Mouse (Mus musculus) adrenal gland, postnatal 36 days (tissue): Measurements from ENCODE around the gene Ndfip2. TPM values are rescaled to one million over a fixed set of nuclear protein-coding genes. Genes with fewer than 3 reads are reported as not detected.

Source experiments
- DNase-seq, 2 experiments: peaks; one replicate each; pipeline ENCODE4 v3.0.0; 2021; ENCODE audit warnings: mixed read lengths in 1 of 2
- total RNA-seq, 2 experiments: library from RNA; stranded (reverse); gene quantifications; 2 replicates each; pipeline ENCODE4 v1.2.3; 2021

Ndfip2 gene
- total RNA-seq, 2 experiments from 2014 or later: 39.5 to 43.8 TPM

GRCm38 (mm10) chr14:105284062-105284461, 25.7 kb downstream of the Ndfip2 start:
- no peak for DNase-seq

GRCm38 (mm10) chr14:105287557-105287956, 29.2 kb downstream of the Ndfip2 start:
- no peak for DNase-seq

- no peak for DNase-seq
These were observed 29.6 kb downstream of the Ndfip2 start for GRCm38 (mm10) chr14:105287972-105288371.

GRCm38 (mm10) chr14:105288529-105288928, 30.2 kb downstream of the Ndfip2 start:
- DNase-seq: peak in 1 of 2 experiments; percentile 14

DNA sequence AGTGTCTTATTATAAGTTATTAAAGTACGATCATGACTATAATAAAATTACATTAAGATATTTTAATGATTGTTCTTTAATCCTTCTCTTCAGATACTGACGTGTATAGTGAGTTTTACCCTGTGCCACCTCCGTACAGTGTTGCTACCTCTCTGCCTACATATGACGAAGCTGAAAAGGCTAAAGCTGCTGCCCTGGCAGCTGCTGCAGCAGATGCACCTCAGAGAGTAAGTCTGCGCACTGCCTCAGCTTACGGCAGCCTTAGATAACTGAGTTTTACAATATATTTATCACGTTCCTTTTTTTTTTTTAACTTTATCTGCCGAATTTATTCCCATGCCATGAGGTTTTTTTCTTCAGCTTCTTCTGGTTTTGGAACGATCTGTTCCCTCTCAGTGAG, 33.8 kb downstream of the Ndfip2 start:
- DNase-seq: no peak

GRCm38 (mm10) chr14:105293777-105294176, 35.4 kb downstream of the Ndfip2 start:
- no peak for DNase-seq

DNA sequence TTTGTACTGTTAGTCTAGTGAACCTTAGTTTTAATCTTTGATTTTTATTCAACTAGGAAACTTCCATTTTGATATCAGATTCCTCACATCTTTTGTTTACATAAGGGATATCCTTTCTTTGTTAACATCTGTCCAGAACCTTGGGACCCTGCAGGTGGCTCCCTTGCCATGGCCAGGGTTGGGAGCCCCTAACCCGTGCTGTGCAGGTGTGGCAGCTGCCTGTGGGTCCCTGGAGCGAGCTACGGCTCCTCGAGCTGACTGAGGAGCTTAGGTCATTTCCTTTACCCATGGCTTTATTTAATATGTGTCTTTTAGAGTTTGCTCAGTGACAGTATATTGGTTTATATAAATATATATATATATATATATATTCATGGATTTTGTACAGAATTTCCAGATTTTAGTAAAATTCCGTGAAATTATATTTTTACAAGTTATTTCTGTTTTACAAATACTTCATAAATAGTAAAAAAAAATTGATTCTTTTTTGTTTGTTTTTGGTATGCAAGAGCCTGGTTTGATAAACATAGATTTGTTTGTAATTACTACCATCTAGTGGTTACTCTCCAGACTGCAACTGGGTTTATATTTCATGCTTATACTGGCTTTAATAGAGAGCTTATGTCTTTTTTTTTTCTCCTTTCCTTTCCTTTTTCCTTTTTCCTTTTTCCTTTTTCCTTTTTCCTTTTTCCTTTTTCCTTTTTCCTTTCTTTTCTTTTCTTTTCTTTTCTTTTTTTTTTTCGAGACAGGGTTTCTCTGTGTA, 37.6 kb downstream of the Ndfip2 start:
- DNase-seq: no peak

GRCm38 (mm10) chr14:105299744-105300255, 41.4 kb downstream of the Ndfip2 start:
- DNase-seq: no peak

- DNase-seq: peak in 1 of 2 experiments; percentile 6
These were observed 42.2 kb downstream of the Ndfip2 start for GRCm38 (mm10) chr14:105300551-105300950.

DNA sequence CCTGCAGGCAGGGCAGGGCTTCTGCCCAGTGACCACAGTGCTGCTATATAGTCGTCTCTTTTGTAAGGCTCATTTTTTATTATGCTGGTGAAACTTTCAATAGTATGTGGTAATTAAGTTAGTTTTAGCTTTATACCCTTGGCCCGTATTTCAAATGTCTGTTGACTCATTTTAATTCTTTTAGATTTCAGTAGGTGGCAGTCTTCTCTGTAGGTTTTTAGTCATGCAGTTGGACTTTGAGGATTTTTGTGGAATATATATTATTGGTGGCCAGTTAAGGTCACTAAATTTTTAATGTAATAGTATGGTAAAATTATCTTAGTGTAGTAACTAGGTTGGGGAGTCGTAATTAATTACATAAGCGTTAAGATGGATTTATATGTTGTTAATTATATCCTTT, 44.3 kb downstream of the Ndfip2 start:
- no peak for DNase-seq

GRCm38 (mm10) chr14:105307716-105308115, 49.3 kb downstream of the Ndfip2 start:
- no peak for DNase-seq

GRCm38 (mm10) chr14:105312366-105312765, 54.0 kb downstream of the Ndfip2 start:
- no peak for DNase-seq

DNA sequence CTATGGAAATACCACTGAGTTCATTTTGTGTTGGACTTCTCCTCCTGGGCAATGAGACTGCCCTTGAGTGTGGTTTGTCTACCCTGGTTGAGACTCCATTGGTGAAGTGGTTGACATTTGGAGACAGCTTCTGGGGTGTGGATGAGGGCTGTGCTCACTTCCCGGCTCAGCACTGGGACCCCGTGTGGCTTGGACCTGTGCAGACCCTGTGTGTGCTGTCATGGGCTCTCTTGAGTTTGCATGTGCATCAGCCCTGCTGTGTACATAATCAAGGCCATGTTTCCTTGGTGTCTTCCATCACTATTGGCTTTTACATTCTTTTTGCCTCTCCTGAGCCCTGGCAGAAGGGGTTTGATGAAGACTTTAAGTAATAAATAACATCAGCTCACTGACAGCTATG, 54.6 kb downstream of the Ndfip2 start:
- no peak for DNase-seq

DNA sequence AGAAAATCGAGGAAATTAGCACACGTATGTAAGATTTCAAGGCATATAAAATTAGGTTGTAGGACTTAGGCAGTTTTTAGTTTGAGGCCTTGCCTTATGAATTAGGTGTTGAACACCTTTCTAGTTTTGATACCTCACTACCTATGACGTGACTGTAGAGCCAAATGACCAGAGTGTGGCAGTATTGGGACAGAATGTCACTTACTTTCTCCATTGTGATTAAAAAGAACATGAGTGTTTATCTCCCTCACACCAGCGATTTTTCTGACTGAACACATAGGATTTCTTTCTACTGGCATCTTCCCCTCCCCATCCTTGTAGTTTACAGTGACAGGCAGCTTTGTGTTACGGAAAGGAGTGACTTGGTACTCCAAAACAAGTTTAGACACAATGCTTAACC, 55.5 kb downstream of the Ndfip2 start:
- no peak for DNase-seq

DNA sequence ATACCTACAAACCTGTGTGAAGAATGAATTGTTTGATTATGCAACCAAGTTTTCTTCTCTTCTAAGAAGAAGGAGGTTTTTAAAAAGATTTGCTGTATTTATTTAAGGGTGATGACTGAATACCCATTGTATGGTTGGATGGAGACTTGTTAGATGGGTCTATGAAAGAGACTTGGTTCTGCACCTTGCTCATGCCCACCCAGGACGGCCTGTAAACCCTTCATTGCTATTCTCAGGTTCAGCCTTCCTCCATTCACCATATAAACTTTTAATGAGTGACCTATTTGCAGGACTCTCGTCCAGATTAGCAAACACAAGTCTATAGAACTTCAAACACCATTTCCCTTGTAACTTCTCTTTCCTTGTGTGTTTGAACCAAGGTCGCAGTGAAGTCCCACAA, 63.3 kb downstream of the Ndfip2 start:
- DNase-seq: no peak

GRCm38 (mm10) chr14:105322829-105323228, 64.5 kb downstream of the Ndfip2 start:
- no peak for DNase-seq

DNA sequence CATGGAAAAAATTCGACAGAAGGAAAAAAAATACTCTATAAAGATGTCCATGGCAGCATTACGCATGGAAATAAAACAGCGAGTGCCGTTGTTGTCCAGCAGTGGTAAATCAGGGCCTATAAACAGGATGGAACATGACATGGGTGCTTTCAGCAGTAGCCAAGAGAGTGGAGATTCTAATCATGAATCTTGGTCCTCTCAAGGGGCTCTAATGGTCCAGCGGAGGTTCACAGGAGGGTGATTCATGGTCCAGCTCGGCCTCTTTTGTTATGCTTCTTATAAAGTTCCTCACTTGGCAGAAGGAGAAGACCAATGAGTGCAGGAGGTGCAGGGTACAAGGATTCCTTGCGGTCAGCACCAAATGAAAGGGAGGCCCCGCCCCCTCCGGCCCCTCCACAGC, 65.1 kb downstream of the Ndfip2 start:
- DNase-seq: no peak

GRCm38 (mm10) chr14:105328397-105329302, 70.3 kb downstream of the Ndfip2 start:
- DNase-seq: peak; percentile 61 to 73

- DNase-seq: no peak
These were observed 75.2 kb downstream of the Ndfip2 start for GRCm38 (mm10) chr14:105333475-105334094.

DNA sequence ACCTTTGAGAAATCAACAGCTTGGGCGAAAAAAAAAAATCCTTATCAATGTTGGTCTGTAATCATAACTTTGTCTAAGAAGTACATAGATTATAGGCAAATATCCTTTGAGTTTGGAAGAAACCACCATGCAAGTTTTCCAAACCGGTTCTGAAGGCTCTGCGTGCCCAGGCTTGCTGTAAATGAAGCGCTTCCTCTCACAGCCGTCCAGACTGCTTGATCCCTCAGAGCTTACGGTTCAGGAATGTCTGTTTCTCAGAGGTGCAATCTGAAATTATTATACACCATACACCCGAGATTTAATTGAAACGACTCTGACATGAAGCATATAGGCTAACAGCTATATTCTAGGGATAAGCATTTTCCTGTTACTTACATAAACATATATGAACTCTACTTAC, 83.4 kb downstream of the Ndfip2 start:
- DNase-seq: no peak

DNA sequence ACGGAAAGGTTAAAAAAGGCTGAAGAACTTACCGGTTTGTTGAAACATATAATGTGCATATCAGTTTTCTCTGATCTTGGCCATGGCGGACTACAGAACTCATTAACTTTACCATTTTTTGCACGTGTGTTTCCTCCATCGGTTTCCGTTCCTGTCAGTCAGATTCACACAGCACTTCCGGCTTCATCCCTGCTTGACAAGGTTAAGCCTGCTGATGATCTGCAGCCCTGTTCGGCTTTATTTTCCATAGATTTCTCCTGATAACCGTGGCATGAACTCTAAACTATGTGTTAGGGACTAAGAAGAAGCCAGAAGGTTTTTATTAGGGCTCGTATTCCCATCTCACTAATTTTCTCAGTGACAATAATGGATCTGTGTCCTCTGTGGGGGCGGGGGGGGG, 95.7 kb downstream of the Ndfip2 start:
- no peak for DNase-seq
